Mouse (Mus musculus) MEL (cell line): Measurements from ENCODE around the gene Shb. TPM values are rescaled to one million over a fixed set of nuclear protein-coding genes. Genes with fewer than 3 reads are reported as not detected.

ENCODE experiments used
- DNase-seq: peaks from one replicate; pipeline ENCODE4 v3.0.0; 2011; ENCODE audit warnings: low read depth, low spot score
- H3K27ac ChIP-seq: 2 replicates; pipeline ENCODE4 v1.5.1; 2012; ENCODE audit warnings: low read depth, mild to moderate bottlenecking, control low read depth, low read length, moderate library complexity; ENCODE audit not compliant: control insufficient read depth
- H3K27me3 ChIP-seq, 2 experiments: fragments of 150-350 bp in 1 of 2; sonication (generic) in 1 of 2; 2 replicates each; pipeline ENCODE4 v1.6.1; 2012; ENCODE audit warnings: low read length in 2 of 2, mild to moderate bottlenecking in 2 of 2, improper control_type of control experiment in 1 of 2, moderate library complexity in 1 of 2; ENCODE audit not compliant: insufficient read depth in 2 of 2, control insufficient read depth in 1 of 2
- H3K36me3 ChIP-seq, 2 experiments: 2 replicates each; pipeline ENCODE4 v1.6.1; 2012 to 2014; ENCODE audit warnings: low read length in 2 of 2, improper control_type of control experiment in 1 of 2, inconsistent platforms in 1 of 2, mild to moderate bottlenecking in 1 of 2; ENCODE audit not compliant: insufficient read depth in 2 of 2, control insufficient read depth in 1 of 2
- H3K4me1 ChIP-seq, 2 experiments: fragments of 150-350 bp in 1 of 2; sonication (generic) in 1 of 2; 2 replicates each; pipeline ENCODE4 v1.6.1; 2012; ENCODE audit warnings: low read length in 2 of 2, improper control_type of control experiment in 1 of 2, mild to moderate bottlenecking in 1 of 2; ENCODE audit not compliant: insufficient read depth in 2 of 2, control insufficient read depth in 1 of 2
- H3K4me3 ChIP-seq, 2 experiments: fragments of 150-350 bp in 1 of 2; sonication (generic) in 1 of 2; 2 replicates each; pipeline ENCODE4 v1.5.1; 2012; ENCODE audit warnings: low read depth in 2 of 2, low read length in 2 of 2, mild to moderate bottlenecking in 2 of 2, moderate library complexity in 2 of 2, control low read depth in 1 of 2, improper control_type of control experiment in 1 of 2; ENCODE audit not compliant: control insufficient read depth in 1 of 2, insufficient read depth in 1 of 2
- H3K79me2 ChIP-seq: 2 replicates; pipeline ENCODE4 v1.6.1; 2012; ENCODE audit warnings: mild to moderate bottlenecking, low read length, moderate library complexity; ENCODE audit not compliant: control insufficient read depth, poor library complexity, insufficient read depth
- H3K9ac ChIP-seq: 2 replicates; pipeline ENCODE4 v1.6.1; 2012; ENCODE audit warnings: low read depth, mild to moderate bottlenecking, control low read depth, low read length, moderate library complexity; ENCODE audit not compliant: control insufficient read depth, poor library complexity, severe bottlenecking
- H3K9me3 ChIP-seq: fragments of 150-350 bp; sonication (generic); replicated peaks from 2 replicates; pipeline ENCODE4 v1.6.1; 2012; ENCODE audit warnings: mild to moderate bottlenecking, low read length, improper control_type of control experiment, moderate library complexity; ENCODE audit not compliant: insufficient read depth
- BHLHE40 ChIP-seq: IDR thresholded peaks from 2 replicates; pipeline ENCODE4 v1.6.1; 2012; ENCODE audit warnings: low read depth, mild to moderate bottlenecking, inconsistent platforms, low read length, improper control_type of control experiment, borderline replicate concordance
- EP300 ChIP-seq, 2 experiments: IDR thresholded peaks; 2 replicates each; pipeline ENCODE4 v1.6.1; 2011; ENCODE audit warnings: improper control_type of control experiment in 2 of 2, low read length in 2 of 2, low read depth in 1 of 2, mild to moderate bottlenecking in 1 of 2
- ETS1 ChIP-seq: IDR thresholded peaks from 2 replicates; pipeline ENCODE4 v1.6.1; 2012; ENCODE audit warnings: low read depth, mild to moderate bottlenecking, inconsistent platforms, low read length, improper control_type of control experiment, moderate library complexity
- HCFC1 ChIP-seq: IDR thresholded peaks from 2 replicates; pipeline ENCODE4 v1.6.1; 2012; ENCODE audit warnings: low read depth, mild to moderate bottlenecking, inconsistent platforms, low read length, improper control_type of control experiment, moderate library complexity
- MAFK ChIP-seq: IDR thresholded peaks from 2 replicates; pipeline ENCODE4 v1.6.1; 2011; ENCODE audit warnings: low read depth, mild to moderate bottlenecking, low read length, improper control_type of control experiment, borderline replicate concordance
- MEF2A ChIP-seq: IDR thresholded peaks from 2 replicates; pipeline ENCODE4 v1.6.1; 2014; ENCODE audit warnings: low read depth, mild to moderate bottlenecking, inconsistent platforms, low read length, improper control_type of control experiment; ENCODE audit not compliant: poor library complexity, insufficient replicate concordance, severe bottlenecking; ENCODE audit errors: extremely low read depth
- NELFE ChIP-seq: IDR thresholded peaks from 2 replicates; pipeline ENCODE4 v1.6.1; 2011; ENCODE audit warnings: low read depth, low read length, improper control_type of control experiment
- POLR2A ChIP-seq, 2 experiments: IDR thresholded peaks; 2 replicates each; pipeline ENCODE4 v1.6.1; 2011 to 2012; ENCODE audit warnings: low read length in 2 of 2, mild to moderate bottlenecking in 2 of 2, control low read depth in 1 of 2, improper control_type of control experiment in 1 of 2, low read depth in 1 of 2, moderate library complexity in 1 of 2; ENCODE audit not compliant: control insufficient read depth in 1 of 2, insufficient read depth in 1 of 2, poor library complexity in 1 of 2
- RAD21 ChIP-seq: IDR thresholded peaks from 2 replicates; pipeline ENCODE4 v1.6.1; 2011; ENCODE audit warnings: mild to moderate bottlenecking, low read depth, low read length, improper control_type of control experiment
- RCOR1 ChIP-seq: IDR thresholded peaks from 2 replicates; pipeline ENCODE4 v1.6.1; 2012; ENCODE audit warnings: low read depth, mild to moderate bottlenecking, inconsistent platforms, low read length, improper control_type of control experiment
- USF1 ChIP-seq: IDR thresholded peaks from 2 replicates; pipeline ENCODE4 v1.6.1; 2014; ENCODE audit warnings: low read depth, mild to moderate bottlenecking, inconsistent platforms, low read length, improper control_type of control experiment, moderate library complexity
- polyA plus RNA-seq, 2 experiments: library from polyadenylated mRNA; stranded (reverse) in 1 of 2; unstranded in 1 of 2; fragments of >175 nt in 1 of 2; fragments of >200 nt in 1 of 2; gene quantifications; 2 replicates each; pipeline versions ENCODE4 v1.2.1 to v1.2.4; 2012; ENCODE audit warnings: low replicate concordance in 2 of 2, low read depth in 1 of 2; ENCODE audit not compliant: insufficient read length in 2 of 2, insufficient read depth in 1 of 2, missing spikeins in 1 of 2
- total RNA-seq: library from RNA; depleted of rRNA; stranded (reverse); fragments of 300-350 nt; gene quantifications from 2 replicates; pipeline ENCODE4 v1.2.3, GENCODE M21; 2012

The Shb gene
- total and polyA plus RNA-seq, 3 experiments, result 5.2 to 13.9 TPM; not detected in 1

DNA sequence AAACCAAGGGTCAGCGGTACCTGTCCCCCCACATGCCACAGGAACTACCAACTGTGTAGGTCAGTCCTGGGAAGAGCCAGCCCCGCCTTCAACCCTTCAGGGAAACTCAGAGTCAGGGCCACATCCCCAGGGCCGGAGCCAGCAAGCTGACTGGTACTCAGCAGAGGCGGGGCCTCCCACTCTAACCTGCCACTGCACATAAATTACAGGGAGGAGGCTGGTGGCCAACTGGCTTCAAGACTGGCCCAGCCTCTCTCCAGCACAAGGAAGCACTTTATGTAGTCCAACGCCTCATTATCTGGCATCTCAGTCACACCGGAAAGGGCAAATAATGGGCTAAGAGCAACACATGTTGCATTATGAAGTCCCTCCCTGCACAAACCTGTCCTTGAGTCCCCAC lies 22.1 kb downstream of the Shb start:
- peaks cover 0 to 4% of the 10 kb centered on the region in 2 experiments; a peak in 1 of 4 replicates for H3K4me1 ChIP-seq
- 0 out of 2 replicates have a peak, but pooled peaks cover 2% of the 10 kb centered on the region for H3K79me2 ChIP-seq
- no peaks in the 10 kb centered on the region for H3K9me3 ChIP-seq
- H3K27me3 ChIP-seq, result no peaks in the 10 kb centered on the region
- H3K27ac ChIP-seq, result no peak overlapping the region
- no peak overlapping the region for H3K9ac ChIP-seq
- H3K36me3 ChIP-seq, result peaks cover 0 to 3% of the 10 kb centered on the region in 2 experiments; a peak in 1 of 4 replicates
- H3K4me3 ChIP-seq, result no peak overlapping the region
- no peak for TF ChIP-seq ETS1
- no peak for DNase-seq

DNA sequence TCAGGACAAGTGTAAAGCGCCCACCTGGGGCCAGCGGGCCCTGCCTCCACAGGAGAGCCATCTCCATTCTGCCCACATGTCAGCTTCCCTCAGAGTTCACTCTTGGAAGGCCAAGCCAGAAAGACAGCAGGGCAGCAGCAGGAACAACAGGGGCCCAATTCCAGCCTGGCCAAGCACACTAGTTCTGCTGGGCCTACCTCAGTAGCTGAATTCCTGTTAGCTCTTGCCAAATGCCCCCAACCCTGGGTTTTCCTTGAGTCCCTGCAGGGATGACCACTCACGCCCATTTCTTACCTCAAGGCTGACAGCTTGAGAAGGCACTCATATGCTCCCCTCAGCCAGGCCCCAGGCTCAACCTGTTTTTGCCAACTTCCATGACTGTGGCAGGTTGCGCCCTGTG lies 22.9 kb downstream of the Shb start:
- no peak overlapping the region for H3K4me3 ChIP-seq

DNA sequence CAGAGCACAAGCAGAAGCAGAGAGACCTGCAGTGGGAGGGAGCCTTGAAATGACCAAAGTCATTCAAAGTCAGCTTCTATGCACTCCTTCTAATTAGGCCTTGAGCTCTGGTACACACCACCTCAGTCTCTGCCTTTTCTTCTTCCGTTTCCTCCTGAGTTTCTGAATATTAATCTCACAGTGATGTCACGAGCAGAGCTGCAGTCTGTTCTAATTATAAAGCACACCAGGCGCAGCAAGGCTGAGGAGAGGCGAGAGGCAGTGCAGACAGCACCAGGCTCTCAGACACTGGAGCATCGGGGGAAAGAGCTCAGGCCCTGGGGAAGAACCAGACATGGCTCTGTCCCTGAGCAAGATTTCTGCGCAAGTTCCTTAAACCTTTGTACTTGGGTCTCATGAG lies 23.8 kb downstream of the Shb start:
- Histone ChIP-seq H3K9ac (no peak overlapping the region), H3K9me3 (no peaks in the 10 kb centered on the region), H3K4me1 (no peaks in the 10 kb centered on the region)
- no peak for DNase-seq
- TF ChIP-seq USF1, result no peak
- no peak for TF ChIP-seq MEF2A
- no peak for TF ChIP-seq HCFC1
- no peak for TF ChIP-seq BHLHE40
- TF ChIP-seq POLR2A (IDR thresholded peaks at IDR 0.05; ENCODE audit: control insufficient read depth in 1 of 2, insufficient read depth in 1 of 2, low read depth in 1 of 2, low read length in 2 of 2, poor library complexity in 1 of 2), result no peak
- no peak for TF ChIP-seq NELFE
- no peak for TF ChIP-seq RCOR1
- TF ChIP-seq, all 39 proteins: peak for 0
- Histone ChIP-seq H3K36me3 (no peaks in the 10 kb centered on the region; a peak in 1 of 4 replicates), H3K27me3 (no peaks in the 10 kb centered on the region), H3K4me3 (no peak overlapping the region), H3K79me2 (0 out of 2 replicates have a peak, but pooled peaks cover 2% of the 10 kb centered on the region), H3K27ac (no peak overlapping the region)

More for the DNA sequence above, 22.9 kb downstream of the Shb start:
- TF ChIP-seq ETS1 (no peak), EP300 (IDR thresholded peaks at IDR 0.05; ENCODE audit: low read depth in 1 of 2, low read length in 2 of 2) (no peak), MAFK (no peak), RAD21 (no peak)
- Histone ChIP-seq H3K9ac (no peak overlapping the region), H3K79me2 (0 out of 2 replicates have a peak, but pooled peaks cover 2% of the 10 kb centered on the region), H3K27me3 (no peaks in the 10 kb centered on the region), H3K36me3 (peaks cover 0 to 3% of the 10 kb centered on the region in 2 experiments; a peak in 1 of 4 replicates), H3K9me3 (no peaks in the 10 kb centered on the region), H3K4me1 (peaks cover 0 to 4% of the 10 kb centered on the region in 2 experiments; a peak in 1 of 4 replicates), H3K27ac (no peak overlapping the region)
- DNase-seq, result no peak
